Mouse (Mus musculus) liver, embryonic 16.5 days (tissue): ENCODE measurements around the gene Rasgef1b. TPM values are rescaled to one million over a fixed set of nuclear protein-coding genes. Genes with fewer than 3 reads are reported as not detected.

ENCODE experiments used
- ATAC-seq: fragments of 200-750 bp; cut with Nextera tagmentation; 2 replicates; pipeline ENCODE4 v1.8.0; 2017; ENCODE audit warnings: low read depth, mild to moderate bottlenecking, moderate number of reproducible peaks, moderate library complexity
- H3K27ac ChIP-seq: fragments of 300-500 bp; sonication (generic); 2 replicates; pipeline ENCODE4 v1.5.1; 2014; ENCODE audit warnings: mild to moderate bottlenecking, low read length
- H3K27me3 ChIP-seq: fragments of 300-500 bp; sonication (generic); 2 replicates; pipeline ENCODE4 v1.6.1; 2014; ENCODE audit warnings: low read depth, low read length, mixed read lengths; ENCODE audit not compliant: control insufficient read depth, insufficient read depth
- H3K36me3 ChIP-seq: fragments of 300-500 bp; sonication (generic); 2 replicates; pipeline ENCODE4 v1.6.1; 2014; ENCODE audit warnings: mild to moderate bottlenecking; ENCODE audit not compliant: control insufficient read depth, insufficient read depth
- H3K4me1 ChIP-seq: fragments of 300-500 bp; sonication (generic); 2 replicates; pipeline ENCODE4 v1.6.1; 2014; ENCODE audit warnings: low read depth, low read length, mixed read lengths; ENCODE audit not compliant: control insufficient read depth
- H3K4me2 ChIP-seq: fragments of 300-500 bp; sonication (generic); 2 replicates; pipeline ENCODE4 v1.6.1; 2014; ENCODE audit warnings: low read depth, low read length, mixed read lengths
- H3K4me3 ChIP-seq: fragments of 300-500 bp; sonication (generic); 2 replicates; pipeline ENCODE4 v1.5.1; 2014; ENCODE audit warnings: low read depth, mild to moderate bottlenecking, low read length
- H3K9ac ChIP-seq: fragments of 300-500 bp; sonication (generic); 2 replicates; pipeline ENCODE4 v1.6.1; 2014; ENCODE audit warnings: low read depth, low read length
- H3K9me3 ChIP-seq: fragments of 300-500 bp; sonication (generic); replicated peaks from 2 replicates; pipeline ENCODE4 v1.6.1; 2016; ENCODE audit warnings: low read length; ENCODE audit not compliant: control insufficient read depth
- WGBS: fragments of 180-500 bp; shearing (Covaris S2); extraction: QIAGEN DNeasy Blood & Tissue Kit; methylation state at CpG from one replicate; pipeline ENCODE4 v1.1.7; 2014; ENCODE audit not compliant: insufficient replicate concordance; 5-methylcytosine and 5-hydroxymethylcytosine counted together
- polyA plus RNA-seq: library from polyadenylated mRNA; unstranded; fragments of >200 nt; fragmentation: Nextera tagmentation; extraction: Ambion mirVana; gene quantifications from 2 replicates; pipeline ENCODE4 v1.2.1, GENCODE M21; 2015

Gene Rasgef1b
- polyA plus RNA-seq, 1 experiment from 2014 or later: 11.5 TPM

GRCm38 (mm10) chr5:99746087-99746486, 17.2 kb upstream of the Rasgef1b start:
- no peaks in the 10 kb centered on the region for H3K36me3 ChIP-seq
- WGBS: 51% methylated on average over 7 of the region's 7 CpGs
- no peak overlapping the region for H3K4me2 ChIP-seq
- no peak overlapping the region for H3K9ac ChIP-seq
- H3K27me3 ChIP-seq: no peaks in the 10 kb centered on the region
- no peak overlapping the region for H3K27ac ChIP-seq
- no peaks in the 10 kb centered on the region for H3K9me3 ChIP-seq
- H3K4me1 ChIP-seq: no peaks in the 10 kb centered on the region
- no peak for ATAC-seq
- no peak overlapping the region for H3K4me3 ChIP-seq

- Histone ChIP-seq H3K27me3 (no peaks in the 10 kb centered on the region), H3K4me1 (no peaks in the 10 kb centered on the region), H3K36me3 (no peaks in the 10 kb centered on the region), H3K4me3 (no peak overlapping the region), H3K4me2 (no peak overlapping the region), H3K9ac (no peak overlapping the region), H3K27ac (no peak overlapping the region), H3K9me3 (no peaks in the 10 kb centered on the region)
- no peak for ATAC-seq
- 81% methylated on average over 7 of the region's 7 CpGs for WGBS
Measured at GRCm38 (mm10) chr5:99742874-99743273, 14.0 kb upstream of the Rasgef1b start.

GRCm38 (mm10) chr5:99742056-99742455, 13.2 kb upstream of the Rasgef1b start:
- Histone ChIP-seq H3K4me3 (no peak overlapping the region), H3K9me3 (no peaks in the 10 kb centered on the region), H3K9ac (no peak overlapping the region), H3K4me1 (no peaks in the 10 kb centered on the region), H3K4me2 (no peak overlapping the region), H3K36me3 (no peaks in the 10 kb centered on the region), H3K27me3 (no peaks in the 10 kb centered on the region), H3K27ac (no peak overlapping the region)
- 43% methylated on average over 8 of the region's 8 CpGs for WGBS
- no peak for ATAC-seq

GRCm38 (mm10) chr5:99737937-99738727, 9.3 kb upstream of the Rasgef1b start:
- Histone ChIP-seq H3K27me3 (no peaks in the 10 kb centered on the region), H3K9ac (no peak overlapping the region), H3K4me1 (no peaks in the 10 kb centered on the region), H3K27ac (no peak overlapping the region), H3K9me3 (no peaks in the 10 kb centered on the region), H3K36me3 (no peaks in the 10 kb centered on the region), H3K4me3 (no peak overlapping the region), H3K4me2 (no peak overlapping the region)
- 35% methylated on average over 10 of the region's 10 CpGs for WGBS
- ATAC-seq: no peak

GRCm38 (mm10) chr5:99729931-99730330, 1.1 kb upstream of the Rasgef1b start:
- no peak overlapping the region for H3K4me2 ChIP-seq
- H3K27ac ChIP-seq: no peak overlapping the region
- H3K4me1 ChIP-seq: no peaks in the 10 kb centered on the region
- no peak for ATAC-seq
- WGBS: 45% methylated on average over 1 of the region's 1 CpGs
- H3K4me3 ChIP-seq: no peak overlapping the region
- no peaks in the 10 kb centered on the region for H3K9me3 ChIP-seq
- H3K36me3 ChIP-seq: no peaks in the 10 kb centered on the region
- no peak overlapping the region for H3K9ac ChIP-seq
- peaks cover 35% of the 10 kb centered on the region for H3K27me3 ChIP-seq

- Histone ChIP-seq H3K9me3 (no peaks in the 10 kb centered on the region), H3K9ac (no peak overlapping the region), H3K27me3 (peaks cover 35% of the 10 kb centered on the region), H3K4me2 (peak overlapping the region; percentile 64), H3K4me1 (no peaks in the 10 kb centered on the region), H3K4me3 (no peak overlapping the region), H3K36me3 (no peaks in the 10 kb centered on the region), H3K27ac (no peak overlapping the region)
- no peak for ATAC-seq
- 5% methylated on average over 18 of the region's 18 CpGs for WGBS
Measured at GRCm38 (mm10) chr5:99729361-99729882, 557 bp upstream of the Rasgef1b start.

GRCm38 (mm10) chr5:99728027-99728451, 826 bp downstream of the Rasgef1b start:
- 1% methylated on average over 15 of the region's 15 CpGs for WGBS

GRCm38 (mm10) chr5:99723941-99724340, 4.9 kb downstream of the Rasgef1b start:
- Histone ChIP-seq H3K9me3 (no peaks in the 10 kb centered on the region), H3K9ac (no peak overlapping the region), H3K4me1 (no peaks in the 10 kb centered on the region), H3K27me3 (peaks cover 20% of the 10 kb centered on the region), H3K4me3 (no peak overlapping the region), H3K36me3 (no peaks in the 10 kb centered on the region), H3K4me2 (no peak overlapping the region), H3K27ac (no peak overlapping the region)
- 71% methylated on average over 6 of the region's 6 CpGs for WGBS
- ATAC-seq: no peak

More at GRCm38 (mm10) chr5:99728027-99728451, 826 bp downstream of the Rasgef1b start:
- H3K9me3 ChIP-seq: no peaks in the 10 kb centered on the region
- no peak overlapping the region for H3K9ac ChIP-seq
- H3K36me3 ChIP-seq: no peaks in the 10 kb centered on the region
- peaks cover 35% of the 10 kb centered on the region for H3K27me3 ChIP-seq
- H3K27ac ChIP-seq: no peak overlapping the region
- ATAC-seq: no peak
- H3K4me2 ChIP-seq: peak overlapping the region; percentile 64
- no peaks in the 10 kb centered on the region for H3K4me1 ChIP-seq
- H3K4me3 ChIP-seq: no peak overlapping the region

GRCm38 (mm10) chr5:99722310-99722709, 6.6 kb downstream of the Rasgef1b start:
- Histone ChIP-seq H3K9me3 (no peaks in the 10 kb centered on the region), H3K27me3 (peaks cover 4% of the 10 kb centered on the region), H3K9ac (no peak overlapping the region), H3K4me3 (no peak overlapping the region), H3K4me1 (no peaks in the 10 kb centered on the region), H3K4me2 (no peak overlapping the region), H3K27ac (no peak overlapping the region), H3K36me3 (no peaks in the 10 kb centered on the region)
- no peak for ATAC-seq
- WGBS: 58% methylated on average over 2 of the region's 2 CpGs
